Mouse (Mus musculus) urinary bladder, postnatal 4 days (tissue): ENCODE measurements around the gene Dcaf8.
A peak's percentile ranks its signal among the peaks of the same experiment; 100 is the strongest.
"Not testable (repeated sequence)": the region's sequence is repeated elsewhere in the genome, so short reads cannot be mapped to it uniquely, and the experiment has no call there.

ENCODE experiments used
- DNase-seq, 2 experiments: peaks; one replicate each; pipeline ENCODE4 v3.0.0; 2021 to 2022; ENCODE audit warnings: low spot score in 2 of 2

The Dcaf8 gene

DNA sequence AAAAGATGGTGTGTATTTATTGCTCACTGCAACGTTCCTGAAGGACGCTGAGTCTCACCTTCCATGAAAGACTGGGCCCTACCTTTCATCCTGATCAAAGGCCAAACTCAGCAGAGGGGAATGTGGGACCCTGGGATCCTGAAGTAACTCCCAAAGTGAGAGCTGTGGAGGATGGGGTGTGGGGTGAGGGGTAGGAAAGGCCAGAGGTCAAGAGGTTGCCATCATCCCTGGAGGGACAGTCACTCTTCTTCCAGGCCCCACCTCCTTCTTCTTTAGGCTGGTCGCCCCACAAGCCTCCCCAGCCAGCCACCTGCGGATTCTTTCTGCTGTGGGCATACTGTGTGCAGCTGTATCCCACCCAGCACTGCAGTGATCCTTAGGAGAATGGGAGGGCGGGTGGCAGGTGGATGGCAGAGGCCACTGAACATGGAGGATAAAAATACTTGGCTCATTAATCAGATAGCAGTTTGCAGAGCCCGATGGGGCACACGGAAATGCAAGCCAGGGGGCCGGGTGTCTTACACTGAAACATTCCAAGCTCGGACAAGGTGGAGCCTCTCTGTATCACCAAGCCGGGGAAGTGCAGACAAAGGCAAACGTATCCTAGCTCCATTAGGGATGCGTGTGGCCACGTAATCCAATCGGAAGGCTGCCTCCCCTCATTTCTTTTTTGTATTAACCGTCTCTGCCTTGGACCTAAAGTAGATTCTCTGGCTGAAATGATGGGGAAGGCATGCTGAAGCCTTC is 70.5 kb downstream of the Dcaf8 start:
- DNase-seq, result no peak

DNA sequence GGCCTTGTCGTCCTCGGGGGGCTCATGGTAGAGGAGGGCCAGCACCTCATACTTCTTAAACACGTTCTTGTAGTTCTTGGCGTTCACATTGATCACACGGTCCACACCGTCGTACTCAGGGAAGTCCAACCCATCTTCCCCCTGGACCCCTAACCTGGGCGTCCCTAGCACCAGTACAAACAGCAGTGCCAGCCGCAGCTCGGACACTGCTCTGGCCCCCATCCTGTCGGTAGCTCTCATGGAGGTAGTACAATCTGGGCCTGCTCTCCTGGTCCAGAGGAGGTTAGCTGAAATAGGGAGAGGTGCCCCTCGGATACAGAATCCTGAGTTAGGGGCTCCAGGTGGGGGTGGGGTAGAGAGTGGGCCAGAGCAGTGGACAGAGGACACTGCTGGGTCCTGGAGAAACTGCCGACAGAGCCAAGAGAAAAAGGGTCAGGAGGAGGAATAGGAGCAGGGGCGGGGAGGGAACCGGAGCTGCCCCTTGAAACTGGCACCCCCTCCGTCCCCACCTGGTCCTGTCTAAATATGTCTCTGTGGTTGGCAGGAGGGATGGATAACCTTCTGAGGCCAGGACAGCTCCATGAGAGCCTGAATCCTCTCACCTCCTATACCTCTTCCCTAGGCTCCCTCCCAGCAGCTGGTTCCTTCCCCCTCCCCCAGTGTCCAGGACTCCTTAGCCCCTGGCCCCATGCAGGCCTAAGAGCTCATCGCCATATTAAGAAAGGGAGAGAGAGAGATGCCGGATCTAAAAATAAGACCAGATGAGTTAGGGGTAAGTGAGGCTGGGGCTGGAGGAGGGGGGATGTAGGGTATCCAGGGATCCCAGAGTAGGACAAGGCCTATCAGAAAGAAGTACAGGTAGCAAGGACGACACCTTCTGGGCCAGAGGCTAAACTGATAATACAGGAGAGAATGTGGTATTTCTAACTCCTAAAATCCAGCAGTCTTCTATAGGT is 71.8 kb downstream of the Dcaf8 start, which contains the start of gene Casq1:
Gene Casq1 (minus strand): TSS at position 418 of the 956 bp plus-strand sequence.
- no peak for DNase-seq

- peak in 1 of 2 experiments; percentile 52 for DNase-seq
Observed at GRCm38 (mm10) chr1:172220414-172220813, 72.5 kb downstream of the Dcaf8 start.

GRCm38 (mm10) chr1:172221297-172222063 is 73.6 kb downstream of the Dcaf8 start:
- no peak for DNase-seq

DNA sequence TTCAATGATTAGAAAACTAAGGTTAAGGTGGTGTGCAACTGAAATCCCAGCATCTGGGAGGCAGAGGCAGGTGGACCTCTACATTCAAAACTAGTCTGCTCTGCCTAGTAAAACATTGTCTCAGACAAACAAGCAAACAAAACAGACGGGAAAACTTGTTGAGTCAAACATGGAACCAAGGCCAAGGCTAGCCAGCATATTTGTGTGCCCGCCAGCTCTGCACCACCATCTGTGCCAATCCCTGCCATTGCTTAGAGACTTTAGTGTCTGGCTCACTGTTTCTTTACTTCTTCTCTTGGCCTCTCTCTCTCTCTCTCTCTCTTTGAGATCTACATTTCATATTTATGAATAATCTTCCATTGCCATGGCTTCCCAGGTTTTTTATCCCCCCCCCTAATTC is 80.3 kb downstream of the Dcaf8 start:
- no peak for DNase-seq

DNA sequence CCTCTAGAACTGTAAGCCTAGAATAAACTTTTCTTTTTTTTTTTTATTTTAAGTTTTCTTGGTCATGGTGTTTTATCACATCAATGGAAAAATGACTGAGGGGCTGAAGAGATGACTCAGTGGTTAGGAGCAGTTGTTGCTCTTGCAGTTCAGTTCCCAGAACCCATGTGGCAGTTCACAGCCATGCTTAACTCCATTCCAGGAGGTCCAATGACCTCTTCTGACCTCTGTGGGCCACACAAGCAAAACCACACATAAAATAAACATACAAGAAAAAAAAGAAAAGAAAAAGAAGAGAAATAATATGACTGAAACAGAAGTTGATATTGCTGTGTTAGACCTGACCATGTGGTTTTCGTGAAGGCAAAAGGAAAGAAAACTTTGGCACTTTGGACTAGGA is 81.3 kb downstream of the Dcaf8 start:
- no peak for DNase-seq

DNA sequence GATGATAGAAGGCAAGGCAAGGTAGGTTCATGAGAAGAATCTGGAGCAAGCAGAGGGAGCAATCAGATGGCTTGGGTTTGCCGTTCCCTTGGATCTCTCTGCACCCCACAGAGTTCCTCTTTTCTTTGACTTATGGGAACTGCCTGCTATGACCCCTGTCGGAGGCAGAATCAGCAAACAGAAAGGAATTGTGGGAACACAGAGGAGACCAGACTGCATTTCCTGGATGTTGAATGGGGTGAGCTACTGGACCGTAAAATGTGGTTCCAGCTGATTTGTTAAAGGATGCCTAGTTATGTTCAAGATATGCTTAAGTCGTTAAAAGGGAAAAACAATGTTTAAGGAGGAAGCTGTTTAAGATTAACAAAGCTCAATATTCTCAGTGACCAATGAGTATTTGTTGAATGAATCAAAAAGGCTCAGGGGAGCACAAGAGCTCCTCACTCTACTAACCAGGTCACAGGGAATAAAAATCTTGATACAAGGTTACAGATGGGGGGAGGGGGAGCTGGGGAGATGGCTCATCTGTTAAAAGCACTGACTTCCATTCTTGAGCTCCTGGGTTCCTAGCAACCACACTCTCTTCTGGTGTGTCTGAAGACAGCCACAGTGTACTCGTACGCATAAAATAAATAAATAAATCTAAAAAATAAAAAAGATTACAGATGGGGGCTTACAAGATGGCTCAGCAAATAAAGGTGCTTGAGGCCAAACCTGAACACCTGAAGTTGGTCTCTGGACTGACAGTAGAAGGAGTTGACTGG is 93.2 kb downstream of the Dcaf8 start:
- DNase-seq, result no peak

- no peak for DNase-seq
Observed at GRCm38 (mm10) chr1:172242401-172242800, 94.5 kb downstream of the Dcaf8 start.

GRCm38 (mm10) chr1:172243547-172244205 is 95.8 kb downstream of the Dcaf8 start:
- no peak for DNase-seq

GRCm38 (mm10) chr1:172244645-172245044 is 96.8 kb downstream of the Dcaf8 start:
- DNase-seq, result not testable (repeated sequence)
